Mouse (Mus musculus): Measurements from ENCODE around the gene Gramd1a.

Gramd1a gene

GRCm38 (mm10) chr7:31088206-31088605, 67.5 kb downstream of the Gramd1a start:
- no peak for DNase-seq

GRCm38 (mm10) chr7:31087262-31087661, 68.4 kb downstream of the Gramd1a start:
- no peak for DNase-seq

GRCm38 (mm10) chr7:31086175-31086755, 69.4 kb downstream of the Gramd1a start:
- DNase-seq, result no peak

- no peak for DNase-seq
Observed at GRCm38 (mm10) chr7:31085171-31085570, 70.5 kb downstream of the Gramd1a start.

- no peak for DNase-seq
Observed at GRCm38 (mm10) chr7:31084140-31084539, 71.6 kb downstream of the Gramd1a start.

GRCm38 (mm10) chr7:31082831-31083588, 72.7 kb downstream of the Gramd1a start:
- no peak for DNase-seq

- no peak for DNase-seq
Observed at GRCm38 (mm10) chr7:31082106-31082505, 73.6 kb downstream of the Gramd1a start.

GRCm38 (mm10) chr7:31081106-31081505, 74.6 kb downstream of the Gramd1a start:
- no peak for DNase-seq

GRCm38 (mm10) chr7:31080611-31081010, 75.1 kb downstream of the Gramd1a start:
- DNase-seq, result no peak

Measured in kidney, adult 9 months (tissue).